Mouse (Mus musculus): ENCODE measurements around the gene Ifi213. TPM values are rescaled to one million over a fixed set of nuclear protein-coding genes. Genes with fewer than 3 reads are reported as not detected.
"Not testable (repeated sequence)": the region's sequence is repeated elsewhere in the genome, so short reads cannot be mapped to it uniquely, and the experiment has no call there.

The Ifi213 gene
- polyA plus RNA-seq, 1 experiment from 2014 or later: not detected

DNA sequence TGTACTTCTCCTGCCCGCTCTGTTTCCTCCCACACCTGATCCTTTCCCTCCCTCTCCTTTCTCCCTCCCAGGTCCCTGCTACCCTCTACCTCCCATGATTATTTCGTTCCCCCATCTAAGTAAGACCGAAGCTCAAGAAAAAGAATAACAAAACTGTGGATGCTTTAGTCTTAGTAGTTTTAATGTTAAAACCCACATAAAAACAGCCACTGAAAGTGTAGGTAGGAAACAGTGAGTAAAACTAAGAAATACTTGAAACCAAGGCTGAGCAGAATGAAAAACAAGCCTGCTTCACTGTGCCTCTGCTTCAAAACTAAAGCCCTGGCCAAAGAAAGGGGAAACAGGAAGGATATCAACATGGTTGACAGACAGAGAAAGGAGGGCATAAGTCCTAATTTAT, 50.3 kb downstream of the Ifi213 start:
- H3K27me3 ChIP-seq; H3K4me1 ChIP-seq; H3K36me3 ChIP-seq (ENCODE audit: poor library complexity, severe bottlenecking); H3K4me3 ChIP-seq; H3K27ac ChIP-seq; H3K9ac ChIP-seq; H3K4me2 ChIP-seq; ATAC-seq; H3K9me3 ChIP-seq (replicated peaks): not testable (repeated sequence)
- 85% methylated on average over 3 of the region's 3 CpGs for WGBS

DNA sequence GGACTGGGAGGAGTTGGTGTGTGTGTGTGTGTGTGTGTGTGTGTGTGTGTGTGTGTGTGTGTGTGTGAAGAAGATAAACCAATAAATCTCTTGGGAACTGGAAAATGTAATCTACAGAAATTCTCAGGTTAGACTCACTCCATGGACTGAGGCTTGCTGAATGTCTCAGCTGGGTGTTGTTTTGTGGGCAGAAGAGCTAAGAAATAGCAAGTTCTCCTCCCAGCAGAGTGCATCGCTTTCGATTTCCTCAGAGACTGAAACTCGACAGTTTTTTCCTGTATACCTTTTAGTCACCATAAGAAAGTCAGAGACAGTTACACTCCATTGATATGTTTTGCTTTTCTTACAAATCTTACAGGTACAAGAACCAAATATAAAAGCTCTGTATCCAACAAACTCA, 63.3 kb downstream of the Ifi213 start, which contains the start of gene Ifi214:
TSS of gene Ifi214 (minus strand) at position 167 of the 400 bp plus-strand sequence.
- not testable (repeated sequence) for H3K9ac ChIP-seq; ATAC-seq; H3K27ac ChIP-seq; H3K36me3 ChIP-seq (ENCODE audit: poor library complexity, severe bottlenecking); H3K4me1 ChIP-seq; H3K4me2 ChIP-seq; H3K27me3 ChIP-seq; H3K9me3 ChIP-seq (replicated peaks); H3K4me3 ChIP-seq
- WGBS: 88% methylated on average over 3 of the region's 3 CpGs

DNA sequence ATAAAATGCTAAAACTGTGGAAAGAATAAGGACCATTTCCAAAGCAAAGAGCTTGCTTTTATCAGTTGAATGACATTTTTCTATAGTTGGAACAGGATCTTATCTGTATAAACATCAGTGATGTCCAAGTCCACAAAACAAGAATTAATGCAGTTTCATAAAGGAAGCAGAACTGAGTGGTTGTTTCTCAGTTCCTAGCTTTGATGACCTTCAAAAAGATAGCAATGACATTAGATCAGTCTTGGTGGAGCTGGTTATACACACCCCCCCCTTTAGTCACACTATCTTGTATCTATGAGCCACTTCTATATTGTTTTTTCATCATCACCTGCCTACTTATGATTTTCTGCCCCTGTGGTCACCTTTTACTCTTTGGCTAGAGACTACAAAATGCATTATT, 77.6 kb downstream of the Ifi213 start:
- H3K9me3 ChIP-seq (replicated peaks): no peaks in the 10 kb centered on the region
- no peak overlapping the region for H3K9ac ChIP-seq
- no peaks in the 10 kb centered on the region for H3K27me3 ChIP-seq
- no peak overlapping the region for H3K4me2 ChIP-seq
- no peaks in the 10 kb centered on the region for H3K36me3 ChIP-seq (ENCODE audit: poor library complexity, severe bottlenecking)
- H3K4me3 ChIP-seq: no peak overlapping the region
- no peak for ATAC-seq
- no peak overlapping the region for H3K27ac ChIP-seq
- no peaks in the 10 kb centered on the region for H3K4me1 ChIP-seq

Small RNAs within 50 kb of the gene (microRNA-seq; reads per million reads assigned to microRNA genes)
- gene Gm44339 (not detected), gene Gm44481 (not detected)

Other genes starting within 250 kb of the Ifi213 start
- 7.3 and 7.6 TPM in 2 replicates for gene Aim2, start 248.4 kb downstream of the Ifi213 start, polyA plus RNA-seq (2015; fragmentation: Nextera tagmentation; extraction: Ambion mirVana)
- gene Cadm3, start 231.6 kb downstream of the Ifi213 start, polyA plus RNA-seq (2015; fragmentation: Nextera tagmentation; extraction: Ambion mirVana): 17.5 and 20.1 TPM in 2 replicates
- not detected in 2 replicates for gene Ifi206, start 108.2 kb downstream of the Ifi213 start, polyA plus RNA-seq (2015; fragmentation: Nextera tagmentation; extraction: Ambion mirVana)
- not detected in 2 replicates for gene Ifi214, start 63.3 kb downstream of the Ifi213 start, polyA plus RNA-seq (2015; fragmentation: Nextera tagmentation; extraction: Ambion mirVana)
- gene Ifi209, start 31.6 kb upstream of the Ifi213 start, polyA plus RNA-seq (2015; fragmentation: Nextera tagmentation; extraction: Ambion mirVana): not detected in 2 replicates
- gene Ifi208, start 74.4 kb upstream of the Ifi213 start, polyA plus RNA-seq (2015; fragmentation: Nextera tagmentation; extraction: Ambion mirVana): not detected in 2 replicates
- gene Ifi207, start 142.5 kb upstream of the Ifi213 start, polyA plus RNA-seq (2015; fragmentation: Nextera tagmentation; extraction: Ambion mirVana): 0.15 and 0.19 TPM in 2 replicates
- 0.28 and 0.37 TPM in 2 replicates for gene Ifi204, start 167.7 kb upstream of the Ifi213 start, polyA plus RNA-seq (2015; fragmentation: Nextera tagmentation; extraction: Ambion mirVana)

Data from forebrain, embryonic 13.5 days (tissue).